Mouse (Mus musculus) spleen, adult 2 months (tissue): ENCODE measurements around the gene Ptprg.

Experiments
- CTCF ChIP-seq: fragments of 200-500 bp; IDR thresholded peaks from 2 replicates; pipeline ENCODE4 v1.5.1; 2011; ENCODE audit warnings: mild to moderate bottlenecking, inconsistent platforms; ENCODE audit not compliant: insufficient read depth, insufficient read length, insufficient replicate concordance; ENCODE audit errors: extremely low read depth
- POLR2A ChIP-seq: fragments of 200-500 bp; IDR thresholded peaks from 2 replicates; pipeline ENCODE4 v1.6.1; 2011; ENCODE audit warnings: low read depth, low read length, inconsistent platforms

DNA sequence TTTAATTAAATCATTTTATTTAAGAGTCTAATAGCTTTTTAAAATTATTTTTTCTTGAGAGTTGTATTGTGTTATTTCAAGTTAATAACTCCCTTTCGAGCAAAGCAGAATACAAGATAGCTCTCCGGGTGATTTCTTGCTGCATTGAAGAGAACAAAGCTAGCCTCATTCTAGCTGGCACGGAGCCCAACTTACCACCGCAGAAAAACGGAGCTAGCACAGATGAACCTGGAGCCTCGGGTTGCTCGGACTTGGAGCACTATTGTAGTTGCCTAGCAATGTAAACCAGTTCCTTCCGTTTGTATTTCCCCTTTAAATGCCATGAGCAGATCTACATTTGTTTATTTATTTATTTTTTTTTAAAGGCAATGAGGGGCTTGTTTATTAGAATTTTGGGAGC, 156.5 kb downstream of the Ptprg start:
- TF ChIP-seq CTCF (no peak), POLR2A (no peak)
